Mouse (Mus musculus) inflammation-experienced regulatory T-cells, adult 16 weeks (primary cell): Measurements from ENCODE around the gene Yipf4. TPM values are rescaled to one million over a fixed set of nuclear protein-coding genes. Genes with fewer than 3 reads are reported as not detected.

Experiments used
- polyA plus RNA-seq: library from polyadenylated mRNA; unstranded; fragments of 100-300 nt; shearing (Covaris generic); gene quantifications from one replicate; pipeline ENCODE4 v1.2.1, GENCODE M21; 2017

Gene Yipf4
- polyA plus RNA-seq, result 27.2 TPM

DNA sequence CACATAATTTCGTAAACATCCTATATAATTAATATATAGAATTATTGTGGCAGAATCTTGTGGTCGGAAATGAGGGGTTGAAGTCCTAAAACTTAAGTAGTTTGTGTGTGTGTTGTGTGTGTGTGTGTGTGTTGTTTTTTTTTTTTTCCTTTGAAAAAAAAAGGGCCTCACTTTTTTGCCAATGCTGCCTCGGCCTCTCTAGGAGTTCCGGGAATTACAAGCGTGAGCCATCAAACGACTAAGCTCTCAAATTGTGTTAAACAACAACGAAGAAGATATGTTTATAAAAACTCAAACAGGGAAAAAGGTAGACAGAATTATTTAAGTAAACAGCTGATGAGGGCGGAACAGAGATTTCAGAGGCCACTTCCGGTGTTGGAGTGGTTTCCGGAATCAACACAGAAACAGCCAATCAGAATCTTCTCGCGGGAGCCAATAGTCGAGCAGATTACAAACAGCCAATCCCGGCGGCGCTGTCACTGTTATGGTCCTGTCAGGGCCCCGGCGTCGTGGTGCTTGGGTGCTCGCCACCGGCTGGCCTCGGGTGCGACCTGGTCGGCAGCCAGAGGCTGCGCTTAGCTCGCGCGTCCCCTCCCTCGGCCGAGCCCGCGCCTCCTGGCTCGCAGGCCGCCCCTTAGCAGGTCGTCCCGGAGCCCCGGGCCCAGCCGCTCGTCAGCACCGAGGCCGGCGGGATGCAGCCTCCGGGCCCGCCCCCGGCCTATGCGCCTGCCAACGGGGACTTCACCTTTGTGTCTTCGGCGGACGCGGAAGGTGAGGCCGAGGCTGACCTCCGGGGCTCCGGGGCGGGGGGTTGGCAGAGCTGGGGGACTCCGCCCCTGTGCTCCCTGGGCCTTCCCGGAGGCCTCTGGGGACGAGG, at the start of gene Yipf4:
Gene Yipf4 (plus strand): TSS at position 470 of the 877 bp plus-strand sequence.

DNA sequence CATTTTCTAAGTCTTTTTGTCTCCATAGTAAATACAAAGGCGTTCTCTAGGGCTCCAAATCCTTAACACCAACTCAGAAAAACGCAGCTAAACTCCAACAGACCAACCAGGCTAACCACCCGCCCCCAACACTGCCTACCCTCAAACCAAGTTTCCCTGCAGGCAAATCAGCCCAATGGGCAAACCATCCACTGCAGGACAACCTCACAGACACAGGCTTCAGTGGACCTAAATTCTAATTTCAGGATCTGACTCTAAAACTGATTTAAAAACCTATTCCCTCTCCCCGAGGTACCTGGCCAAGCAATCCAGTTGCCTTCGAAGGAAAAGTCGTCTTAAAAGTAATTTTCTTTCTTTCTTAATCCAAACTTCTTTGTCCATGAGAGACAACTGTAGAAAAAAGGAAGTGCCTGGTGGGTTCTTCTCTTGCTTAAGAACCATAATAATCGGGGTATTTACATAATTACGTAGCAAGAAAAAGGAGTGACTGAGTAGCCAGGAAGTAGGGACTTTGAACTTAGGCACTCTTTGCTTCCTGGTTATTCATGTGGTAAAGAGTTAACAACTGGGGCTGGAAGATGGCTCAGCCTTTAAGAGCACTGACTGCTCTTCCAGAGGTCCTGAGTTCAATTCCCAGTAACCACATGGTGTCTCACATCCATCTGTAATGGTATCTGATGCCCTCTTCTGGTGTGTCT, 30.4 kb upstream of the Yipf4 start, which contains the start of gene Nlrc4:
Gene Nlrc4 (minus strand): TSS at position 432 of the 698 bp plus-strand sequence.

DNA sequence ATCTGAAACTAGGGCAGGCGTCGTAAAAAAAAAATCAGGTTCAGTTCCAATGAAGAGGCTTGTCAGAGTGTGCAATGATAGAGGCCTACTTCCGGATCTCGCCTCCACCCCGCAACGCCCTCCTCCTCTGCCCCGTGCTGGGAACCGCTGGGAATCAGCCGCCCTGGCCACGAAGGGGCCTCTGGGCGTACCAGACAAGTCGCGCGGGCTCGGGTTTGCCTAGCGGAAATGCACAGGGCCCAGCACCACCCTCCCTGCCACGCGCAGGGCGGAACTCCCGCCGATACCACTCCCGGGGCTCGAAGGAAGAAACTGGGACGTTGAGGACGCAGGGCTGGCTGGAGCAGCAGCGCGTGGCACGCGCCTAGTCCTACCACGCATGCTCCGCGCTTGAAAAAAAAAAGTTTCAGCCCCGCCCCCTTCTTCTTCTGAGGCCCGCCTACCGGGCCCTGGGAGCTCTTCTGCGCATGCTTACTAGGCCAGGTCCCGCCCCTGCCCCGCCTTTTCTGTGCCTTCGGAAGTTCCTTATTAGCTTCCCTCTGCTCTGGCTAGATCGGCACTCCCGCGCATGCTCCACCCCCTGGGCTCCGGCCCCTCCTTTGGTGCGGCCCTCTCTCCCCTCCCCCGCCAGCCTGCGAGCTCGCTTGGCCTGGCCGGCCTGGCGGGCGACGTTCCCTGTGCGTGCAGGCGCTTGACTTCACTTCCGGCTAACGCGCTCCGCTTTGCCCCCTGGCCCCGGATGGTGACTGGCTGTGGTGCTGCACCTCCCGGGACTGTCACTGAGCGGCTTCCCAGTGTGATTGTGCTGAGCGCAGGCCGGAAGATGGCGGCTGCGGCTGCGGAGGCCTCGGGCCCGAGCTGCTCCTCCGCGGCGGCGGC, 38.7 kb downstream of the Yipf4 start, which contains the start of gene Birc6:
Gene Birc6 (plus strand): TSS at position 567 of the 879 bp plus-strand sequence.

Other genes starting within 250 kb of the Yipf4 start
- 43.4 TPM for gene Memo1, start 194.0 kb upstream of the Yipf4 start, polyA plus RNA-seq
- gene Dpy30, start 165.5 kb upstream of the Yipf4 start, polyA plus RNA-seq, result 120 TPM
- gene Spast, start 150.5 kb upstream of the Yipf4 start, polyA plus RNA-seq, result 9.3 TPM
- 39.9 TPM for gene Slc30a6, start 93.9 kb upstream of the Yipf4 start, polyA plus RNA-seq
- gene Nlrc4, start 30.4 kb upstream of the Yipf4 start, polyA plus RNA-seq, result 2.2 TPM
- 42.1 TPM for gene Birc6, start 38.8 kb downstream of the Yipf4 start, polyA plus RNA-seq
- gene Ttc27, start 228.2 kb downstream of the Yipf4 start, polyA plus RNA-seq, result 33.5 TPM